Mouse (Mus musculus): ENCODE results near the gene Cog3. TPM values are rescaled to one million over a fixed set of nuclear protein-coding genes. Genes with fewer than 3 reads are reported as not detected.

Cog3 gene
- 5.2 and 6.9 TPM in 2 replicates for polyA plus RNA-seq (2012; rRNA removed)
- 7.3 and 7.8 TPM in 2 replicates for polyA plus RNA-seq (2014; fragmentation: Nextera tagmentation; extraction: Ambion mirVana)

- Histone ChIP-seq H3K9me3 (ENCODE audit: control insufficient read depth, low read length) (no peaks in the 10 kb centered on the region), H3K36me3 (replicated peaks; ENCODE audit: control insufficient read depth, insufficient read depth, low read depth) (no peaks in the 10 kb centered on the region), H3K27ac (peak within 1 kb of the TSS; percentile 68), H3K4me3 (ENCODE audit: insufficient read depth in 1 of 2, low read depth in 2 of 2, low read length in 2 of 2) (peak within 1 kb of the TSS; percentile 77 to 95), H3K27me3 (ENCODE audit: control insufficient read depth, insufficient read depth, low read length) (no peaks in the 10 kb centered on the region), H3K9ac (replicated peaks) (peak within 1 kb of the TSS; percentile 97), H3K4me1 (replicated peaks; ENCODE audit: control insufficient read depth in 2 of 2, insufficient read depth in 2 of 2, low read length in 1 of 2) (peaks cover 29 to 30% of the 10 kb centered on the region in 2 experiments), H3K4me2 (ENCODE audit: low read depth) (peak within 1 kb of the TSS; percentile 84)
- TF ChIP-seq CTCF (IDR thresholded peaks at IDR 0.05; ENCODE audit: low read depth) (peak; percentile 51), EP300 (IDR thresholded peaks at IDR 0.05; ENCODE audit: low read depth) (no peak)
- DNase-seq (ENCODE audit: low read depth in 3 of 3, low spot score in 3 of 3): peak; percentile 83 to 86 (median 84)
- ATAC-seq (ENCODE audit: insufficient read depth): peak; percentile 95
- WGBS (ENCODE audit: insufficient replicate concordance): under 1% methylated on average over 77 of the region's 78 CpGs
These were observed at the start of gene Cog3 for GRCm38 (mm10) chr14:75753991-75754817. TSS of gene Cog3 (minus strand) at chr14:75754517.

- Histone ChIP-seq H3K9me3 (ENCODE audit: control insufficient read depth, low read length) (no peaks in the 10 kb centered on the region), H3K4me1 (replicated peaks; ENCODE audit: control insufficient read depth in 2 of 2, insufficient read depth in 2 of 2, low read length in 1 of 2) (no peaks in the 10 kb centered on the region), H3K9ac (replicated peaks) (no peak overlapping the region), H3K4me3 (ENCODE audit: insufficient read depth in 1 of 2, low read depth in 2 of 2, low read length in 2 of 2) (no peak overlapping the region), H3K27me3 (ENCODE audit: control insufficient read depth, insufficient read depth, low read length) (no peaks in the 10 kb centered on the region; the same call in 1 of the 2 replicates), H3K4me2 (ENCODE audit: low read depth) (no peak overlapping the region), H3K36me3 (replicated peaks; ENCODE audit: control insufficient read depth, insufficient read depth, low read depth) (no peaks in the 10 kb centered on the region), H3K27ac (no peak overlapping the region)
- ATAC-seq (ENCODE audit: insufficient read depth) (no peak), DNase-seq (ENCODE audit: low read depth in 3 of 3, low spot score in 3 of 3) (no peak)
- 29% methylated on average over 5 of the region's 5 CpGs for WGBS (ENCODE audit: insufficient replicate concordance)
- TF ChIP-seq CTCF (IDR thresholded peaks at IDR 0.05; ENCODE audit: low read depth): no peak
These were observed 43.6 kb upstream of the Cog3 start for GRCm38 (mm10) chr14:75797769-75798386.

GRCm38 (mm10) chr14:75795918-75796317 is 41.6 kb upstream of the Cog3 start:
- DNase-seq (ENCODE audit: low read depth in 3 of 3, low spot score in 3 of 3) (no peak), ATAC-seq (ENCODE audit: insufficient read depth) (no peak)
- no peak overlapping the region for H3K4me3 ChIP-seq (ENCODE audit: insufficient read depth in 1 of 2, low read depth in 2 of 2, low read length in 2 of 2)
- H3K36me3 ChIP-seq (replicated peaks; ENCODE audit: control insufficient read depth, insufficient read depth, low read depth): no peaks in the 10 kb centered on the region
- no peaks in the 10 kb centered on the region for H3K4me1 ChIP-seq (replicated peaks; ENCODE audit: control insufficient read depth in 2 of 2, insufficient read depth in 2 of 2, low read length in 1 of 2)
- no peaks in the 10 kb centered on the region; the same call in 1 of the 2 replicates for H3K27me3 ChIP-seq (ENCODE audit: control insufficient read depth, insufficient read depth, low read length)
- H3K27ac ChIP-seq: no peak overlapping the region
- TF ChIP-seq CTCF (IDR thresholded peaks at IDR 0.05; ENCODE audit: low read depth) (no peak), EP300 (IDR thresholded peaks at IDR 0.05; ENCODE audit: low read depth) (no peak)
- no peak overlapping the region for H3K9ac ChIP-seq (replicated peaks)
- no peaks in the 10 kb centered on the region for H3K9me3 ChIP-seq (ENCODE audit: control insufficient read depth, low read length)
- H3K4me2 ChIP-seq (ENCODE audit: low read depth): no peak overlapping the region
- 68% methylated on average over 4 of the region's 4 CpGs for WGBS (ENCODE audit: insufficient replicate concordance)

- Histone ChIP-seq H3K4me2 (ENCODE audit: low read depth) (no peak overlapping the region), H3K27ac (no peak overlapping the region), H3K36me3 (replicated peaks; ENCODE audit: control insufficient read depth, insufficient read depth, low read depth) (no peaks in the 10 kb centered on the region), H3K4me1 (replicated peaks; ENCODE audit: control insufficient read depth in 2 of 2, insufficient read depth in 2 of 2, low read length in 1 of 2) (no peaks in the 10 kb centered on the region), H3K4me3 (ENCODE audit: insufficient read depth in 1 of 2, low read depth in 2 of 2, low read length in 2 of 2) (no peak overlapping the region), H3K9me3 (ENCODE audit: control insufficient read depth, low read length) (no peaks in the 10 kb centered on the region), H3K9ac (replicated peaks) (no peak overlapping the region), H3K27me3 (ENCODE audit: control insufficient read depth, insufficient read depth, low read length) (no peaks in the 10 kb centered on the region; the same call in 1 of the 2 replicates)
- WGBS (ENCODE audit: insufficient replicate concordance): 55% methylated on average over 5 of the region's 5 CpGs
- no peak for ATAC-seq (ENCODE audit: insufficient read depth)
- no peak for TF ChIP-seq EP300 (IDR thresholded peaks at IDR 0.05; ENCODE audit: low read depth)
- TF ChIP-seq CTCF (IDR thresholded peaks at IDR 0.05; ENCODE audit: low read depth): no peak
- DNase-seq (ENCODE audit: low read depth in 3 of 3, low spot score in 3 of 3): no peak
These were observed 40.4 kb upstream of the Cog3 start for GRCm38 (mm10) chr14:75794726-75795125.

GRCm38 (mm10) chr14:75794324-75794723 is 40.0 kb upstream of the Cog3 start:
- H3K36me3 ChIP-seq (replicated peaks; ENCODE audit: control insufficient read depth, insufficient read depth, low read depth): no peaks in the 10 kb centered on the region
- DNase-seq (ENCODE audit: low read depth in 3 of 3, low spot score in 3 of 3): no peak
- no peak overlapping the region for H3K9ac ChIP-seq (replicated peaks)
- H3K9me3 ChIP-seq (ENCODE audit: control insufficient read depth, low read length): no peaks in the 10 kb centered on the region
- H3K4me2 ChIP-seq (ENCODE audit: low read depth): no peak overlapping the region
- no peak for ATAC-seq (ENCODE audit: insufficient read depth)
- no peak overlapping the region for H3K4me3 ChIP-seq (ENCODE audit: insufficient read depth in 1 of 2, low read depth in 2 of 2, low read length in 2 of 2)
- TF ChIP-seq EP300 (IDR thresholded peaks at IDR 0.05; ENCODE audit: low read depth) (no peak), CTCF (IDR thresholded peaks at IDR 0.05; ENCODE audit: low read depth) (no peak)
- WGBS (ENCODE audit: insufficient replicate concordance): 70% methylated on average over 6 of the region's 6 CpGs
- no peaks in the 10 kb centered on the region for H3K4me1 ChIP-seq (replicated peaks; ENCODE audit: control insufficient read depth in 2 of 2, insufficient read depth in 2 of 2, low read length in 1 of 2)
- no peaks in the 10 kb centered on the region; the same call in 1 of the 2 replicates for H3K27me3 ChIP-seq (ENCODE audit: control insufficient read depth, insufficient read depth, low read length)
- no peak overlapping the region for H3K27ac ChIP-seq

Measured in liver, embryonic 14.5 days (tissue).